Mouse (Mus musculus) cortical plate, adult 2 months (tissue): ENCODE results near the gene Tubgcp6.

ENCODE experiments used
- CTCF ChIP-seq: fragments of 200-500 bp; IDR thresholded peaks from 2 replicates; pipeline ENCODE4 v1.5.1; 2011; ENCODE audit warnings: mild to moderate bottlenecking, control low read depth, low read length; ENCODE audit not compliant: insufficient read depth; ENCODE audit errors: extremely low read depth
- POLR2A ChIP-seq: fragments of 200-500 bp; IDR thresholded peaks from 2 replicates; pipeline ENCODE4 v1.6.1; 2011; ENCODE audit warnings: mild to moderate bottlenecking, low read length, control low read depth; ENCODE audit not compliant: insufficient read depth; ENCODE audit errors: extremely low read depth

DNA sequence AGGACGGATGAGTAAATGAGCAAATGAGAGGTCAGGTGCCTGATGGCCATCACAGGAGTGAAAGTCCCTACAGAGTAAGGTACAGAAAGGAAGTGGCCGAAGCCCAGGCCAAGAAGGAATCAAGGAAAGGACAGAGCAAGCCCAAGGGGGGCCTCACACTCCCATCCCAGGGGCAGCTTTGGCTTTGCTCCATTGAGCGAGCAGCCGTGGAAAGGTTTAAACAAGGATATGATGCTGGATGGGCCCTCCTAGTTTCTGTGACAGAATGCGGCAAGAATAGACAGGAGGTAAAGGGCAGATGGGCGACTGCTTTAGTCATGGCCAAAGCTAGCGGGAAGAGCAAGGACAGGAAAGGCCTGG, 15.1 kb upstream of the Tubgcp6 start:
- TF ChIP-seq POLR2A: no peak
- TF ChIP-seq CTCF: no peak
